Mouse (Mus musculus) CD8-positive naive resting alpha-beta T cell, adult 2 months (primary cell): ENCODE data around the gene Tiprl.

Experiments used
- DNase-seq, 2 experiments: peaks; one replicate each; pipeline ENCODE4 v3.0.0; 2022; ENCODE audit warnings: low read depth in 2 of 2, low spot score in 2 of 2

Gene Tiprl

DNA sequence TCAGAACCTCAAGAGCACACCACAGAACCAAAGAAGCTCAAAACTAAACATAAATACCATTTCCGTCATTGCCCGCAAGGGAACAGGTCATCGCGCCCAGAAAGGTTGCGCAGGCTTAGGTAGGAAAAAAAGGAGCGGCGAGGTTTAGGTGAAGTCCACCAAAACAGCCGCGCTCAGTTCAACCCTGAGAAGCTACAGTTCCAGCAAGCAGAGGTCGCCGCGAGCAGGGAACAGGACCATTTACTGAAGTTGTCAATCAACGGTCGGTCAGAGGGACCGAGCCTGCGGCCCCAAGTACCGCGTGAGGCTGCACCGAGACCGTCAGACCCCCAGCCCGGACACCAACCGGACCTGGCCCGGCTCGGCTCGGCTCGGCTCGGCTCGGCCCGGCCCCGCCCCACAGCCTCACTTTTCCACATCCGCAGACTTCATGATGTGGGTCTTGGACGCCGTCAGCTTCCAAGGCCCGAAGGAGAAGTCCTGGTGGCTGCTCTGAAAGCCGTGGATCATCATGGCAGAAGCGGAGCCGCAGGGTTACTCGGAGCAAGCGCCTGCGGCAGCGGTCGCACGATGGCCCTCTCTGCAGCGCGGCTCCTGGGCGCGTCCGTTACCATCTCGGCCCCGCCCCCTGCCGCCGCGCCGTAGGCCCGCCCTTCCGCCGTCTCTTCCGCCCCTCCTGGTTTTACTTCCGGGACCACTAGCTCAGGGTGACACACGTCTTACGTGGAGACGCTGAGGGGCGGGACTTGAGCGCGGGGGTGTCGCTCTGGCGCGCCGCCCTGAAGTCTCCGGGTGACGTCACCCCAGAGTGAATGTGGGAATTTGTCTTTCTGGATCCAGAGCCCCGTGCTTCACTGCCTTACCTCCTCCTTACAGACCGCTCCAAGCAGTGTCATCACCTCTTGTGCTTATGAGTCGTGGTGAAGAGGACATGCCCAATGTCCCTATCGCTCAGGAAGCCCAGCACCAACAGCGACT is at the start of gene Tiprl:
Gene Tiprl, minus strand, starts transcription at position 676 of the 978 bp plus-strand sequence.
- DNase-seq = peak; percentile 91 to 93

DNA sequence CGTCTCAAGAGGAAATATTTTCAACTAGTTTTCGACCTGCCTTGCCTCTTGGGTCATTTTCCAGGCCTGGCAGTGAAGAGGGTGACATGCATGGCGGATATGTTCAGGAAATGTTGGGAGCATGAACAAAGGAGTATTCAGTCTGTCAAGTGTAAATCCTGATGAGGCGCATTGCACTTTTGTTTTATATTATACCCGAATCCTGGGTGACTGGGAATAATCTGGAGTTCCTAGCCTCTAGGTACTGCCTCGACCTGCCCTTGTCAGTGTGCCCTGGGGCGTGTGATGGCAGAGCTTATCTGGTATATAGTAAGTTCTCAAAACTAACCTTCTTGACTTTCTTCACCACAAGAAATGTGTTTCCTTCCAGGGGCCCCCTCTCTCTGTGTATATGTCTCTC is 47.3 kb upstream of the Tiprl start:
- no peak for DNase-seq

DNA sequence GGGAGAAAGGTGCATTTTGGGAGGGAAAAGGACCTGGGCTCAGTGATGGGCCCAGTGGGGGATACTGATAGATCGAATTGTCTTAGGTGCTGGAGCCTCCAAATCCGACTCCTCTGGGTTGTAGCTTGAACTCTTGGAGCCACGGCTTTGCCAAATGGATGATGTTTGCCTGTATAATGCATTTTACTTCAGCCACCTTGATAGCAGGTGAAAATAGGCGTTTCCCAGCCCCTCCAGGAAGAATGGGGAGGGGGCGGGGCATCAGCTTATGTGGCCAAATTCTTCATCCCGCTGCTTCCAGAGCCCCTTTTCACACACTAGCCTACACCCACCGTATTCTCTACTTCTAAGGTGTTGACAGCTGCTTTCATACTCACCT is 46.2 kb upstream of the Tiprl start:
- no peak for DNase-seq

DNA sequence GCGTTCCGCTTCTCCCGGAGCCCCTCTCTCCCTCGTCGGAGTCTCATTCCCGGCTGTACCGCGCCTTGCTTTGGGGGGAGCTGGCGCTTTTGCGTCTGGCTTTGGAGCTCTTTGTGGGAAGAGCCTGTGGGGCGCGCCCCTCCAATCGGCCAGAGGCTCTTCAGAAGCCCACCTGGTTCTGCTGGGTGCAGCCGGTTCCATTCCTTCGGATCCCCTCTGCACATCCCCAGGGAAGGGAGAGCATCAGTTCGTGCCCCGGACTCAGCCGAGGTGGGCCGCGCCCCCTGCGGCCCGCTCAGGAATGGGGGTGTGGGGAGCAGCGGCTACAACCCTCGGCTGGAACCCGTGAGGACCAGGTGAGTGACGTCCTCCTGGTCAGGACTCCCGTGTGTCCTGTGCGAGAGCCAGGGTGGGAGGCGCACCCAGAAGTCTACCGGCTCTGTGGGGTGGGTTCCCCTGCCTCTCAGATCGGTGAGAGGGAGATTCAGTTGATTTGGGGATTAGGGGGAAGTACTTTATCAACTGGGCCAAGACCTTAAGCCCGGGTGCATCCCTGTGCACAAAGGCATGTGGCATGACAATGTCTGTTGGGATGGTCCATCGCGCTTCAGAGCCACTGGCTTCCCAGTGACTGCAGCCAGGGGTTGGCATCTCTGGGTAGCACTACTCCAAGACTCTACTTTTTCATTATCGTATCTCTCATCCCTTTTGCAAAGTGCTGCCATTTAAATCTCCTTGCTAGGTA is 45.6 kb upstream of the Tiprl start:
- no peak for DNase-seq

DNA sequence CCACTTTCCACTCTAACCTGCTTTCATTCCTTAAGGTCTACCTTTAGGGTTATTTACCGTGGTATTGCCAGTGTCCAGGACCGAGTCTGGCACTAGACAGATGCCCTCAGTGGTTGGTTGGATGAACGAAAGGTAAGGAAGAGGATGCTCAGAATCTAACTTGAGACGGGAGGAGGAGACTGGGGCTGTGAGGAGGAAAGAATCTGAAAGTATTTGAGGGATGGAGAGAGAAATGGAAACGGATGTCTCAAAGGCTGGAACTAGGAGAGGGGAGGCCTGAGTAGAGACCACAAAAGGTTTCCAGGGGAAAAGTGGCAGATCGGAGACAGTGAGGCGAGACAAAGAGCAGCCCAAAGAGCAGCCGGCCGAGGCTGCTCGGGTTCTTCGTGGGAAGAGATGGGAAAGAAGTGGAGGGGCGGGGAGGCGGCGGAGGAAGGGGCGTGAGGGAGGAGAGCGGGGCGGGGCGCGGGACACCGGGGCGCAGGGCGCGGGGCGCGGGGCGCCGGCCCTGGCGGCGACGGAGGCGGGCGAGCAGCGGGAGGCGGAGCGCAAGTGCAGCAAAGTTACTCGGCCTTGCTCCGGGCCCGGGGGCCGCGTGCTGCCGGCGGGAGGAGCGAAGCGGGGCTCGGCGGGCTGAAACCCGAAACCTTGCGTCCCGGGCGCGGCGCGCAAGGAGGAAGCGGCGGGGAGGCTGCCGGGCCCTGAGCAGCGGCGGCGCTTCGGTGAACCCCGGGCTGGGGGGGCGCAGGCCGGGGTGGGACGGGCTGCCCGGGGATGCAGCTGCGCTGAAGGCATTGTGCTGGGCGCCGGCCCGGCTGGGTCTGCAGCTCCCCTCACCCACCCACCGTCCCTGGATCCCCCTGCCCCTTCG is 44.8 kb upstream of the Tiprl start:
- no peak for DNase-seq

DNA sequence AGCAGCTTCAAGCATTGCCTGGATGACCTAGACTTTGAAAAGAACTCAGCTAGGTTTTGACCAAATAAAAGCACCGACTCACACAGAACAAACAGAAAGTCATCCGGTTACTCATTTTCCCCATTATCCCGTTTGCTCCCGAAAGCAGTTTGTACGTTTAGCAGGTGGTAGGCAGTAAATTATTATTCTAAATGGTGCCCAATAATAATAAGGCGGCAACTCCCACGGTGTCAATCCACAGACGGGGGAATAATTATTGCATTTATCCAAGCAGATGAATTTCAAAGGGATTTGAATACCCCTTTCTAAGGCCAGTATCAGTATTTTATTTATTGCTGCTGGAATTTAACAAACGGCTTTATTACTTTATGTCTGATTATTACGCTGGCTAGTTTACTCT is 43.9 kb upstream of the Tiprl start:
- no peak for DNase-seq

DNA sequence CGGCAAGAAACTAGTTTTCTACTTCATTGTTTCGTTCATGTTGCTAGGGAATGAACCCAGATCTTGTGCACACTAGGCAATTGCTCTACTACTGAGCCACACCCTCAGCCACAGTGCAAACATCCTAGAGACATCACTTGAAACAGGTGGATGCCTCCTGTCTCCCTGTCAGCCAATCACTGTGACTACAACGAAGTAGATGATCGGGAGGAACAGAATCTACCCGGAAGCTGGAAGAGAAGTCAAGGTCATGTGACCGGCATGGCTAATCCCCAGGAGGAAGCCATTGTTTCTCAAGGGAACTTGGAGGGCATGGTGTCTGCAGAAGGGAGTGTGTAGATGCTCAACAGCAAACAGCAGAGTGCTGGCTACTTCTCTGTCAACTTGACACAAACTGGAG is 38.1 kb upstream of the Tiprl start:
- DNase-seq = no peak

DNA sequence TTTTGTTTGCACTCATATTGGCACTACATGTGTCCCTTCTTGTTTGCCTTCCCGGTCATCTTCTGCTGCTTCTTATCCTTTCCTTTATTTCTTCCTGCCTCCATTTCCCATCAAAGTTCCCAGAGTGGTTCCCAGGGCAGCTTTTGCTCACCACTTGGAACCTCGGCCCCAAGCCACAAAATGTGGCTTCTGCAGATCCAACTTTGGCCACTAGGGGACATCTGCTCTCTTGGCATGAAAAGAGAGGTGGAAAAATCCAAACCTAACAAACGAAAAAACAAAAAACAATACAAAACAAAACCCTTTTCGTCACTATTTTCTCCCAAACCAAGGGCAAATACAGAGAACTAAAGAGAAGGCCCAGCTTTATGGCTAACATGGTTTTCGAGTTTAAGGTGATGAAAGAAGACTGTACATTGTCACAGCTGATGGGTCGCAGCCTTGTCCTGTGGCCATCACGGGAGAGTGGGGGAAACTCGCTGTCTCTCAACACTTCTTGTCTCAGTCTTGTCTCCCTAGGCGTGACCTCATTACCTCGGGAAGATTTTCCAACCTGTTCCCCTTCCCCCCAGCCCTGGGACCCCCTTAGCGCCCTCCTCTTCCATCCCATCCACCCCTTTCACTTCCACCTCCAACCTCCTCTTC is 15.4 kb upstream of the Tiprl start:
- peak; percentile 37 to 56 for DNase-seq

DNA sequence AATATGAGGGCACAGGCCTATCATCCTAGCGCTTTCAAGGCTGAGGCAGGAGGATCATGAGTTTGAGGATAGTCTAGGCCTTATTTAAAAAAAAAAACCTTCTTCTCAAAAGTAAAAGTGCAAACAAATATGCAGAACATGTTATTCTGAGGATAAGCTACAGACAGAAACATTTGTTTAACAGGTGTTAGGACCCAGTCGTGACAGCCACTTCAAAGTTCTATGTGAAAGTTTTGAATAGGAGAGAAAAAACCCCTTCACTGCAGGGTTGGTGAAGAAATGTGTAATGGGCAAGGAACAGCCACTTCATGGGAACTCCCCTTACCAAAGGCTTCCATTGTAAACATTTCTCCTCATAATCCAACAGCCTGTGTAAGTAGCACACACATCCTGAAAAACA is 13.8 kb upstream of the Tiprl start:
- no peak for DNase-seq

DNA sequence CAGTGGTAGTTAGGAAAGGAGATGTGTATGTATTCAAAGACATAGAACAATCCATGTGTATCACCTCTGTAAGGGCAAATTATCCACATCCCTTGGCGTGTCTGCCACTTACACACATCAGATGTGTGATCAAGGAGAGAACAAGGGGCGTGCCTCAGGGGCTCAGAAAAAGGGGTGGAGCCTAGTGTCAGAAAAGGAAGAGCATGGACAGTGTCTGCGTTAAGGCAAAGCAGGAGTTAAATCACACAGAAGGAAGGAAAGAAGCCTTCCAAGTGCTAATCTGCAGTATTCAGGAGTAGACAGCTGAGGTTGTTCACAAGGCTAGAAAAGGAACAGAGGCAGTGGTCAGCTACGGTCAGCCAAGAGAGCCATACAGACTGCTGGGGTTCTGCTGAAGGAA is 12.0 kb upstream of the Tiprl start:
- DNase-seq = no peak

DNA sequence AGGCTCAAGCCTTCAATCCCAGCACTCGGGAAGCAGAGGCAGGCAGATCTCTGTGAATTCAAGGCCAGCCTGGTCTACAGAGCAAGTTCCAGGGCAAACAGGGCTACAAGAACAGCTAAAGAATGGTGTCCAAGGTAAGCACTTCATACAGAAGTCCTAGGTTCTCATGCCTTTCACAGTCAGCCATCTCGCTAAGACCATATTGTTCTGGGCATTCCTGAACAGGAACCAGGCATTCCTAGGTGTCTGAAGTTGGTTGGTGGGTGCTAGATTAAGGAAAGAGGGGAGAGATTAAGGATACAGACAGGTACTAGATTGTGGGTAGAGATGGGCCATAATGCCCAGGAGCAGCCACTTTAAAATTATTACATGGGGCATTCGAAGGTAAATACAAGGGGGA is 11.0 kb upstream of the Tiprl start:
- no peak for DNase-seq

DNA sequence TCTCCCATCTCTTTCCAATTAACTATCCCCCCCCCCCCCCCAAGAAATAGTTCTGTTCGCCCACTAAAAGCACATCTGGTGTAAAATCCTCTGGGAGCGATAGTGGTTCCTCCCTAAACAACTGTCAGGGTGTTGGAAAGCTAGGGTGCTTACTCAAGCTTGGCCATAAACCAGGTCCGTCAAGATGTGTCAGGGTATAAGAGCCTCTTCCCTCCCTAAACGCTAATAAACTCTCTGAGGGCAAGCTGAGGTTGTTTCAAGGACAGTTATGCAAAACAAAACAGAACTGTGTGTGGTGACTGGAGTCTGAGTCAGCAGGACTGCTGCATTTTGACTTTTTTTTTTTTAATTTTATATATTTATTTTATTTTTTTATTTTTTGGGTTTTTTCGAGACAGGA is 10.3 kb upstream of the Tiprl start:
- DNase-seq = no peak

DNA sequence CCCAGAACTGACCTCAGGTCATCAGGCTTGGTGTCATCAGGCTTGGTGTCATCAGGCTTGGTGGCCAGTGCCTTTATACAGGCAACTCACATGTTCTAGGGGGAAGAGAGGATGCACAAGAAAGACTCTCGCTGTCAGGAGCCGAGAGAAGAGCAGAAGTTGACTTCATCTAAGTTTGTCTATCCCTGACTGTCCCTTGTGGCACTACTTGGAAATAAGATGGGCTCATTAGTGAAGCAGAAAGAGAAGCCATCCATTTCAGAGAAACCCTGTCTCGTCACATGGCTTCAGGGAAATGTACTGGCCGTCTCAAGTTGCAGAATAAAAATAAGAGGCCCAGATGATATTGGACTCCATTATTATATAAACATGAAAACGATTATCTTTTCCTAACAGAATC is 9.8 kb upstream of the Tiprl start:
- DNase-seq = no peak

DNA sequence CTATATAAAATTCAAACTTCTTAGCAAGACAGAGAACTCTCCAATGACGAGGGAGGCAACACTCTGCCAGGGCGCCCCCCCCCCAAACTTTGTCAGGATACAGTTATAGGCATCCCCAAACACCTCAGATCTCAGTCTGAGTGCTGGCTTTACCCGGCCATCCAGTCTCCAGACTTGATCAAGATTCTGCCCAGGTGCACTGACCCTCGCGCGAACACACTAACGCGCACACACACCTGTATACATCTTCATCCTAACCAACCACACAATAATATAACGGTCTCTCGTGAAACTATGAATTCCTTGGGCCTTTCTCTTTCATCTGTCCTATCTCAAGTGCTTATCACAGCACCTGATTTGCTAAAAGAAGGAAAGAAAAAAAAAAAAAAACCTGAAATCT is 950 bp downstream of the Tiprl start:
- DNase-seq = peak in 1 of 2 experiments; percentile 7

DNA sequence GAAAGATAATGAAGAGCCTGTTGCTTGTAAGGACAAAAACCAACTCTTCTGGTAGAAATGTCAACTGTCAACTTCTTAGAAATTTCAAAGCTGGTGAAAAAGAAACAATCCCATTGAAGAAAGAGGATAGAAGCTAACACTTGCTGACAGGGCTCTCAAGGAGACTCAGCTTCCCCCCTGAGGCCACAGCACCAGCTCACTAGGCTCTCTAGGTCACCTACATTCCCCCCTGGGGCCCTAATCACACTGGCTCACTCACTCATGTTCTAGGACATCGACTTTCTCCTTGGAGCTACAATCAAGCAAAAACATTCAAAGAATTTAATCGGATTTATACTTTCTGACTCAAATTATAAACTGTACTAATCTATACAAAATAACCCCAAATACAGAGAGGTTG is 3.0 kb downstream of the Tiprl start:
- DNase-seq = no peak

DNA sequence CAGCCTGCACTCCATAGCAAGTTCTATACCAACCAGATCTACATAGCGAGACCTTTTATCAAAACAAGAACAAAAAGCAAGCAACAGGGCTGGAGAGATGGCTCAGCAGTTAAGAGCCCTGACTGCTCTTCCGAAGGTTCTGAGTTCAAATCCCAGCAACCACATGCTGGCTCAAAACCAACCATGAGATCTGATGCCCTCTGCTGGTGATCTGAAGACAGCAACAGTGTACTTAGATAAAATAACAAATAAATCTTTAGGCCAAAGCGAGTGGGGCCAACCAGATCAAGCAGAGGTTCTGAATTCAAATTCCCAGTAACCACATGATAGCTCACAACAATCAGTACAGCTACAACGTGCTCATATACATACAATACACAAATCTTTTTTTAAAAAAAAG is 6.1 kb downstream of the Tiprl start:
- DNase-seq = peak in 1 of 2 experiments; percentile 9

DNA sequence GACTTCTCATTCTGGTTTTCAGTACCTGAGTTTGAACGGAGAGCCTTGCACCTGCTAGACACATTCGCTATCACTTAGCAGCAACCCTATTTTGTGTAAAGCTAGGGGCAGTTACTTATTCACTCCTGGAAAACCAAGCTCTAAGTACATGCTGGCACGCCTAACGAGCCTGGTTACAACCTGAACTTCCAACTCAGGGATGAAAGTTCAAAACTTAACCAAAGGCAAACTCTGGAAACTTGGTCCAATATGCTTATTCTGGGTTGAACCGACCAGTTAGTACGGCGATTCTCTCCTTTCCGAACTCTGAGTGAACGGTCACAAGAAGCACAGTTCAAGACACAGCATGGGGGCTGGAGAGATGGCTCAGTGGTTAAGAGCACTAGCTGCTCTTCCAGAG is 7.2 kb downstream of the Tiprl start:
- DNase-seq = no peak

DNA sequence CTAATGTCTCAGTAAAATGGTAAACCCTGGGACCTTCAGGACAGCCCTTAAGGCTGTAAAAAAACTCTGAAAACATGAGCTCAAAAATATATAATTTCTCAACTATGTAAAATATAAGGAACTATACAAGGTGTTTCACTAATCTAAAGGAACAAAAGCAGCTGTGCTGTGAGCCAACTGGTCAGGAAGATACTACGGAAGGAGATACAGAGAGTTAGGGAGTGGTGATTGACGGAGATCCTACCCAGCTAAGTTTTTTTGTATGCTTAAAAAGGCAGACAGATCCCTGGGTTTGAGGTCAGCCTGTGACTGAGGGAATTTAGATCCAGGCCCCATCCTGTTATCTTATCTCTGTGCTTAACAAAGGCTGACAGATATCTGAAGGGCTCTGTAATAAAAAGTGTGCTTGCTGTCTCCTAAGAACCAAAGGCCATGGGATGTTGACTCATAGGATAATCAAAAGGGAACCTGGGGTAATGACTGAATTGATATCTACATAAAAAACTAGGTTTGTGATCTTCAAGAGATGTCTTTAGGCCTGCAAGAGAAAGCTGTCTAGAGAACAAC is 19.7 kb downstream of the Tiprl start:
- DNase-seq = no peak

DNA sequence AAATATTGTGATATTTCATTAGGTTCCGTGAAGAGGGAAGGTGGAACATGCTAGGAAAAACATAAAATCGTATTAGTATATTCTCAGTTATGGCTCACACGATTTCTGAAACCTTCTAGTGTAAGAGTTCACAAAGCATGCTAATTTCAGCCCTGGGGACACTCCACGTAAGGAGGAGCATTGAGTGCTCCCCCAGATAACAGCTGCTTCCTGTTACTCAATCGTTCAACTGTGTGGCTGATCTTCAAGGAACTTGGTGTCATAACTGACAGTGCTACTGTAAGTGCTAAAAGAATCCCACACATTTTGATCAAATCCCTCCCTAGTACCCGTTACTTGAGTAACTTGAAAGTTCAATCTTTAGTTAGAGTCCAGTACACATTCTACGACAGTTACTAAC is 21.0 kb downstream of the Tiprl start:
- DNase-seq = no peak

DNA sequence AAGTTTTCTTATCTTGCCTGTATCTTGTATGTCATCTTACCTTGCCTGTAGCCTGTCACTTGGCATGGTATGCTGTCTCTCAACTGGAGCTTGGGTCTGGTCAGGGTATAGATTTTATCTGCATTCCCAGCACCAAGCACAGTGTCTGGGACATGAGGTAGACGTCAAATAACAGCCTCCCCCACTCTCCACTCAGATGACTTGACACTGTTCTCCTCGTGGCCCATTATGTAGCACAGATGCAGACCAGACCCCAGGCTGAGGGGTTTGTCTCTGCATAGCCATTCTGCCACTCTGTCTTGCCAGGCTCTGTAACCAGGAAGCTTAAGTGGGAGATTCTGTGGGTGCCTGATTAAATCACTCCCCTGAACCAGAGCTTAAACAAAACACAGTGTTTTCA is 31.2 kb downstream of the Tiprl start:
- DNase-seq = no peak
